Mouse (Mus musculus) kidney, postnatal 4 days (tissue): ENCODE measurements at regions not wholly inside any gene's neighbourhood (a gene's known extent, or its start where the extent isn't known, plus 50 kb on each side); places are given as distances from the start of the nearest gene placed in this dataset.

Experiments
- DNase-seq, 2 experiments: peaks; one replicate each; pipeline ENCODE4 v3.0.0; 2021; ENCODE audit warnings: mixed read lengths in 2 of 2

GRCm38 (mm10) chr9:87649015-87649978, 81.8 kb downstream of the Tbx18 start:
- no peak for DNase-seq

DNA sequence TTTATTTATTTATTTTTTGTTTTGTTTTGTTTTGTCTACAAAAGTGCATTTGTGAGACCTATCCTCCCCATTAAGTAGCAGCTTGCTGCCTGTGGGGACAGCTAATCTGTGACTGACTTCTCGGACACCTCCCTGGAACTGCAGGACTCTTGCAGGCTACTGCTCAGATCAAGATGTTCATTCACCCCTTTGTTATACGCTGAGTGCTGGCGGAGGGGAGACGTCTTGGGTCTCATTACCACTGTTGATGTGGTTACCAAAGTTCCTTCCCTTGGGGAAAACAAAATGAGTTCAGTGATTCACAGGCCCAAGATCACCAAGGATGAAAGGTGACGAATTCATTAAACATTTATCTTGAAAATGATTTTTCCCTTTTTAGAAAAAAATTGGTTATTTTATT, 82.7 kb downstream of the Tbx18 start:
- DNase-seq, result no peak

- no peak for DNase-seq
These were observed 86.0 kb downstream of the Tbx18 start for GRCm38 (mm10) chr9:87645032-87645431.

GRCm38 (mm10) chr9:87633863-87634630, 97.0 kb downstream of the Tbx18 start:
- DNase-seq, result no peak

DNA sequence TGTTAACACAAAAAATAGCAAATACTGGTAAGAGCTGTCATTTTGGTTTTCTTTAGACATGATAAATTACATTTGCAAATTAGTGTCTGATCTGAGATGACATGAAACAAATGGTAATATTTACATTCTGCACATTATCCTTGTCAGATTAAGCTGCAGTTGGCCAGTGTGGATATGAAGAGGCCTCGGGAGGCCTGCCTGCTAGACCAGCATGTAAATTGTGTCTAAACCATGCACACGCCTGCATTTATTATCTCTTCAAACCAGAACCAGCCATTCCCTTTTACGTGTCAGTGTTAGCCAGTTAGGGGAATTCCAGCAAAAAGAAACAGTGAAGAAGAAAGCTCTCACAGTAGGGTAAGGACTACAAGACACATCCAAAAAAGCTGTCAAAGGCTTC, 104.6 kb downstream of the Tbx18 start:
- no peak for DNase-seq

DNA sequence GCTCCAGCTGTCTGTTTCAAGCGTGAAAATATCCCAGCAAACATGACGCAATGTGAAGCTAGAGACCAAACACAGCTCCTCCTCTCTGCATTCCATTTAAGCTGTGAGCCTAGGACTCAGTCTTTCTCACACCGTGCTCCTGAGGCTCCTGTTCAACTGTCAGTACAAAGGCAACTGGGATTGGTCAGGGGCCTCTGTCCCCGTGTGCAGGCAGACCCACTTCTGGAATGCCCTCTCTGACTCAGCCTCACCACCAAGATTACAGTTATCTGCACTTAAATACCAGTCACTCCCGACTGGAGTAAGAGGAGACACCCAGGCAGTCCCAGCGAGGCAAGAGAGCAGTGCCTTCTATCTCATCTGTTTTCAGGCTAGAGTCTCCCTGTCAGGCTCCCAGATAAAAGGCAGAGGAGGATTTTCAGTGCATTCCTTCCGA, 112.8 kb downstream of the Tbx18 start:
- no peak for DNase-seq

DNA sequence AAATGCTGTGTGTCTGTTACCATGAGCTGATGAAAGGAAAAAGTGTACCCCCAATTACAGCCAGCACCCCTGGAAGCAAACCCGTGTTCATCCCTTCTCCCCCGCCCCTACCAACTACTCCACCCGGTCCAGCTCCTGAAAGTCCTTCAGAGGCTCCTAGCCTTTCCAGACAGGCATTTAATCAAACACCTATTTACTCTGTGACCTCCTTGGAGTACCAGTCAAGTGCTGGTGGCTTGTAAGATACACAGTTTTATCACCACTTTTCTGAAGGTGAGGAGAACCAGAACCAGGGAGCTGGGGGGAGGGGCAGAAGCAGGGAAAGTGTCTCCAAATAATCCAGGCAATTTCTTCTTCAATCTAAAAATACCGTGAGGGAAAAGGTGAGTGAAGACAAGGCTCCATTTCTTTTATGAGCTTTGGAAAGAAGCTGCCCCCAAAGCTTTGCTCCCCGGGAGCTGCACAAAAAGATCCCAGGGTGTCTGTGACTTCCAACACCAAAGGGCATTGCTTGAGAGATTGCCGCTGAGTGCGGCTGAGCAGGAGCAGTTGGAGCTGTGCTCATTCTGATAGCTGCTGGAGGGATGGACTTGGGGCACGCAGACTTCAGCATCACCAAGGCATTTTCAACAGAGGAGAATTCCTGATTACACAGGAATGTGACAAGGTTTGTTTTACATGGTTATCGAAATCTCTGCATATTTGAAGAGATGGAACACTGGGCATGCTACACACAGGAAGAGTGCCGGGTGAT, 123.0 kb downstream of the Tbx18 start:
- DNase-seq, result no peak

DNA sequence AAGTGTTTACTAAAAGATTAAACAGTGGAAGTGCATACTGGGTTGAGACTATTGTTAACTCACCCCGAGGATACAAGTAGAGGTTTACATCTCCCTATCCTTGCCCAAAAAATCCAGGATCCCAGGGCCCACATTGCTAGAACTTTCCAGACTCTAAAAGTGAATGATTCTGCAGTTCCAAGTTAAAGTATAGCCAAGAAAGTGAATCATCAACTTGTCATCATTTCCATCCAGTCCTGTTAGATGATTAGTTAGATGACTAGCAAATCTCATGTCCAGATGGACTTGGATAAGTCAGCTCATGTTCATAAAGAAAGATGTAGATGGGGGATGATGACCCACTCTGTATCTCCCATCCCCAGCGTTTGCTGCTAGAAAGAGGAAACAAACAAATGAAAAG, 155.5 kb downstream of the Tbx18 start:
- DNase-seq, result no peak

- DNase-seq, result no peak
These were observed 156.7 kb downstream of the Tbx18 start for GRCm38 (mm10) chr9:87574250-87574864.

GRCm38 (mm10) chr9:87563244-87563643, 167.8 kb downstream of the Tbx18 start:
- no peak for DNase-seq

GRCm38 (mm10) chr9:87562796-87563195, 168.3 kb downstream of the Tbx18 start:
- peak in 1 of 2 experiments; percentile 7 for DNase-seq

- no peak for DNase-seq
These were observed 173.2 kb downstream of the Tbx18 start for GRCm38 (mm10) chr9:87557841-87558240.

- peak; percentile 35 to 38 for DNase-seq
These were observed 174.1 kb downstream of the Tbx18 start for GRCm38 (mm10) chr9:87556953-87557394.

DNA sequence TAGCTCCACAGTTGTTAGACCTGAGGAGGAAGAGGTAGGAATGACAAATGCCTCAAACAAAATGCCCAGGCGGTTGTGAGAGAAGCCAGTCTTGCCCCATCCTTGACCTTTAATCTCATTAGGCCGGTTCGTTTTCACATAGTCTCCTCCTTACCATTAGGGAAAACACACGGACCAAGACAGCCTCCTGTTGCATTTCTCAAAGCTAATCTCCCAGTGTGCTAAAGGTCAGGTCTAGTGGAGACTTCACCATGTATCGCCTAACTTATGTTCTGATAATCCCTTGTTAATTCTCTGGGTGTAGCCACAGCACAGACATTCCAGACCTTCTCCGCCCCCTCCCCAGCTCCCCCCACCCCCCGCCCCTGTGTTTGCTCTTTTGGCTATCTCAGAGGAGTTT, 174.5 kb downstream of the Tbx18 start:
- DNase-seq, result no peak

DNA sequence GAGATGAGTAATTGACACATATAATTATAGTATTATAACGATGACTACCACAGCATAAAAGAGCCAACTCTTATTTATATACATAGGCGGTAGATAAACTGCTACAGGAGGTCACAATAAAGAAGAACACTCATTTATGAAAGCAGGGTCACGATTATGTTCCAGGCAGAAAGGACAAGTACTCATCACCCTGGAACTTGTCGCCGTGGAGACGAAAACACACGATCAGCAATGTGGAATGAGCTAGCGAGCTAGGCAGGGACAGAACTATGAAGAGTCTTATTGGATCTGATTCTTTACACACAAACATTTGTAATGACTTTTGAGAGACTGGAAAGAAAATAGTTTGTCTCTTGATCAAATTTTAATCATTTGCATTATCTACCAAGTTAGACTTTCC, 197.9 kb downstream of the Tbx18 start:
- no peak for DNase-seq

- no peak for DNase-seq
These were observed 201.2 kb downstream of the Tbx18 start for GRCm38 (mm10) chr9:87529908-87530307.

DNA sequence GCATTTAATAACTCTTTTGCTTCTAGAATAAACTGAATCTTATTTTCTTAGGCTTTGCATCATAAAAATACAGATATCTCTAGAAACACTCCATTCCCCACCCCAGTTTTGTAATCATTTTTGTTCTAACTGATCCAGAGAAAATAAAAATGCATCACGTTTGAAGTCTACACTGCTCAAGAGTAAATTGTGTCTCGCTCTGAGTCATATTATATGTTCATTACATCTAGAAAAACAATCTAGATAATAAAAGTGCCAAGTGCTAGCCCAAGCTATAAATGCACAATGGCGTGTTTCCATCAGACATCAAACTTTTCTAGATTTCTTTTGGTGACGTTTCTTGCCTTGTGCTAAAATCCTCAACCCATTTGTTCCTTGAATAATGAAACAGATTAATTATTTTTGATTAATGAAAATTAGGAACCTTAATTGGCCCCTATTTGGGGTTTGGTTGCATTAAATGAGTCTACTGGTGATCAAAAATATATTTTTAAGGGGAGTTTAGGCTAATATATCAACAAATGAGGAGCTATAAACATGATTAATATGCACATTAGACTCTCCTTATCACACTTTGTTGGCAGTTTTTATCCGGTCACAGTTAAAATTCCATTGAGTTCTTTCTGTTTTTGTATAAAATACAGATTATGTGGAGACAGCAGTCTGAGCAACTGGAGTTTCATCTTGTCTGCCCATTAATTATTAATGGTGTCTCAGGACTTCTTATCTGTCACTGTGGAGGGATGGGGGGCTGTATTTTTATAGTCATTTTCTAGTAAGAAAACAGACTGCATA, 206.0 kb downstream of the Tbx18 start:
- no peak for DNase-seq

DNA sequence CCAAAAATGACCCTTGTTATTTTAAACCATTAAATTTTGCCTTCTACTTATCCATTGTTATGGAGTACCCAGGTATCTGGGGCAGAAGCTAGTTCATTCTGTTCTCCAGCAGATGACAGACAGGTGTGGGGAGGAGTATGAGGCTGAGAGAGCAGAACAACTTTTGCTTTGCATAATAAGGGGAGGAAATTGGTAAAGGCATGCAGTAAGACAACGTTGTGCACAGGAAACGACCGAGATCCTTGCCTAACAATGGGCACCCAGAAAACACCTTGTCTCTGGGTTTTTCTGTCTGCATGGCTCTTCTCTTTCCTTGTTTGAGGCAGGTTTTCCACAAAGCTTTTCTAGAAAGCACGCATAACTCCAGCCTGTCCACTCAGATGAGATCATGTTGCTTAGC, 220.4 kb downstream of the Tbx18 start:
- no peak for DNase-seq

DNA sequence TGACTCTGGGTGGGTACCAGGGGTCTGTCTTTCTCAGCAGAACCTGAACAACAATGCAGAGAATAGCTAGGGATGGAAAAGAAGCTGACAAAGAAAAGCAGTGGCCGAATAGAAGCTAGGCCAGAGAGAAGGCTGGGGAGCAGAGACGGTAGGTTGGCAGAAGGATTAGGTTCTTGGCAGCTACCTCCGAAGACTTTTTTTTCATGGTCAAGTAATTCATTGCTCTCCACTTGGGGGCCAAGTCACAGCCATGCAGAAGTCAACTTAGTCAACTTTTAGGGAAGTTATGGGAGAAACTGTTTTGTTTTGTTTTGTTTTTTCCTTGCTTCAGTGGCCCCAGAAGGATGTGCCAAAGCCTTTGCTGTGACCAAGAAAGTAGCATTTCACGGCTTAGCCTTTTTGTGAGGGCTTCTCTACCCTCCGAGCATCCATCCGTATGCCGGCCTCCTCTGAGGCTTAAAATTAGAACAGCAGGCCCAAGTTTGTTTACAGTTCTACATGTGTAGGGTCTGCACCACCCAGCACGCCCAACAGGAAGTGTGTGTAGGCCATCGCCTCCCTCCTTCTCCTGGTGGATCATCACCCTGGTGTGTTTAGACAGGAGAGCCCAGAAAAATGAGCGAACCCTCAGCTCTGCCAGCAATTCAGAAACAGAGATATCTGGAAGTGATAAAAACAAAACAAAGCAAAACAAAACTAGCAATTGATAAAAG, 226.2 kb downstream of the Tbx18 start:
- no peak for DNase-seq

GRCm38 (mm10) chr9:87464141-87464540, 208.8 kb upstream of the Cep162 start:
- DNase-seq, result no peak

GRCm38 (mm10) chr9:87453261-87453660, 197.9 kb upstream of the Cep162 start:
- DNase-seq, result no peak
